Mouse (Mus musculus) kidney, adult 8-10 months (tissue): ENCODE results near the gene Sstr4.

ENCODE experiments used
- DNase-seq, 2 experiments: peaks; one replicate each; pipeline ENCODE4 v3.0.0; 2022

Gene Sstr4

DNA sequence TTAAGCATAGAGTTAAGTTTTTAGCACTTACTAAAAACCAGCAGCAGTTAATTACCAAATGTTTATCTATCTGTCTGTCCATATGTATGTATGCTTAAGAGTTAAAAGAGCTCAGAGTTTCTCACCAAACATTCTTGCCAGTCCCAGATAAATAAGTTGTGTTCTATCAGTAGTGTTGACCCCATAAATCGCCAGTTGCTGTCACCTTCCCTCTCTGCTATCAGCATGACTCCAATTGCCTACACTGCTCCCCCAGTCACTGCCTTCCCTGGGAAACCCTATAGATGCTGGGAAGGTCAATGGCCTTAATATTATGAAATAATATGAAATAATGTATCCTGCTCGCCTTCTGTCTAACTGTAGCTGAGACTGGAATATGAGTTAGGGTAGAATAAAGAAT, 37.2 kb downstream of the Sstr4 start:
- no peak for DNase-seq

DNA sequence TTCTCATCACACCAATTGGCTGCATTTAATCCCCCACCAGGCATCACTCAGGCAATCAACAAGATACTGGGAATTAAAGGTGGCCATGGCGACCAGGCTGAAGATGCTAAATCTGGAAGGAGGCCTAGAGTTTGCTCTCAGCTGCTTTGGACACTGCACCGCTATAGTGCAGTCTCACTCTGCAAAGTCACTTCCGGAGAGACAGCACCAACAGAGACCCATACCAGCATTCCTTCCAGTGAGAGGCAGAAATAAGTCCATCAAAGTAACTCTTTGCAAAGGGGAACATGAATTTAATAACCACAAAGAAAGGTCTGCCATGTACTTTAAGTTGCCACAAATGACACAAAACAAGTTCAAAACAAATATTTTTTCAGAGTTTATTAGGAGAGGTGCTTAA, 41.1 kb downstream of the Sstr4 start:
- no peak for DNase-seq

DNA sequence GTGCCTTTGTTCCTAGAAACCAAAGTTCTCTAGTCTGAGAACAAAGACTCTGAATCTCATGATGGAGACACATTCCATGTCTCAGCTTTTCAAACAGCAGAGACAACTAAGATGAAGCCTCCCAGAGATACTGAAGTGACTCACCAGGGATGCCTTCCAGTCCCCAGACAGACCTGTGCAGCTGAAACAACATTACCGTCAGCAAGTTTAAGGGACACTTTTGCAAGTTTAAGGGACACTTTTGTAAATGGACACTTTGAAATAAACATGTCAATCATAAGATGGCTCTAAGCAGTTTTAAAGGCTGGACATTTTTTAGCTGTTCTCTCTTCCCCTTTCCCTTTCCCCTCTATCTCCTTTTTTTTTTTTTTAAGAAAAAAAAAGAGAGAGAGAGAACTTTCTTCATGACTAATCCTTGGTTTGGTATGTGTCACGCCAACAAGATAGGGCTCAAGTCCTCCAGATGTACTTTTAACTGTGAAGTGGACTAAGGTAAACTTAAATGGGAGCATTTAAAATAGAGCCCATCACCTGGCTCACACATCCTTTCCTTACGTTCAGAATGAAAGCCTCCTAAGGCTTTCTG, 44.6 kb downstream of the Sstr4 start:
- no peak for DNase-seq

DNA sequence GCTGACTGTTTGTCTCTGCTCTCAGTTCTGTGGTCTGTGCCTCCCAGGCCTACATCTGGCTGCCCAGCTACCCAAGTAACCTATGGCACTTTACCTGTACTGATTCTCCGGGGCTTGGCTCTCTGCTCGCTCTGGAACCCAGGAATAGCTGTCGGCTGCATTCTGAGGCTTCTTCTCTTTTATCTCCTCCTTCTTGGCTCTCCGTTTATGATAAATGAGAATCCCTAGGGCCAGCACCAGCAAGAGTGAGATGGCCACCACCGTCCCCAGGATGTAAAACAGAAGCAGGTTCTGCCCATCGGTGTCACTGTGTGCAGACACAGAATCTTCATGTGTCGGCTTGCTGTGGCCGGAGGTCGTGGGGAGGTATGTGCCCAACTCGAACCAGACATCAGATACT, 46.3 kb downstream of the Sstr4 start:
- DNase-seq: no peak

DNA sequence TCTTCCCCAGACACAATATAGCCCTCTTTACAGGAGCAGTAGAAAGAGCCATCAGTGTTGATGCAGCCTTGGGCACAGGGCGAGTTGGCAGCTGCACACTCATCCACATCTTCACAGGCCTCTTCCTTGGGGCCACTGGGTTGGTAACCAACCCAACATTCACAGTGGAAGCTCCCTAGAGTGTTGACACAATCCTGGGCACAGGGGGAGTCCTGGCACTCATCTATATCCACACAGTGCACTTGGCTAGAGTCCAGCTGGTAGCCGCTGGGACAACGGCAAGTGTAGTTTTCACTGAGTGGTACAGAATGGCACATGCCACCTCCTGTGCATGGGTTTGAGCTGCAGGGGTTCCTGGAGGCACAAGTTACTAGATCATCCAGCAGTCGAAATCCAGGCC, 47.0 kb downstream of the Sstr4 start:
- no peak for DNase-seq

DNA sequence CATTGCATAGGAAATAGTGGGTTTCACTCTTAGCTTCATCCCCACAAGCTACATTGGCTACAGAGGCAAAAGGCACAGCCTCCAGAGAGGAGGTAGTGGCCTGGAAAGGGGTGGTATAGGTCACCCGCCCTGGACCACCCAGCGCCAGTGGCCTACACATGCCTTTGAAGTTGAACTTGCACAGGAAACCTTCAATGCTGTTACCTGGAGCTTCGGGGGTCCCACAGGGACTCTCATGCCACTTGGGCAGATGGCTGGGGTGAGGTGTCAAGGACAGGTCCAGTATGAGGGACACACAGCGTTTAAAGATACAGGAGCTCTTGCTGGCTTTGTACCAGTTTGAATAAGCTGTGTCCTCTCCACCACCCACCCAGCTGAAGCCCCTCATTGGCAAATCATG, 47.6 kb downstream of the Sstr4 start:
- DNase-seq: no peak

DNA sequence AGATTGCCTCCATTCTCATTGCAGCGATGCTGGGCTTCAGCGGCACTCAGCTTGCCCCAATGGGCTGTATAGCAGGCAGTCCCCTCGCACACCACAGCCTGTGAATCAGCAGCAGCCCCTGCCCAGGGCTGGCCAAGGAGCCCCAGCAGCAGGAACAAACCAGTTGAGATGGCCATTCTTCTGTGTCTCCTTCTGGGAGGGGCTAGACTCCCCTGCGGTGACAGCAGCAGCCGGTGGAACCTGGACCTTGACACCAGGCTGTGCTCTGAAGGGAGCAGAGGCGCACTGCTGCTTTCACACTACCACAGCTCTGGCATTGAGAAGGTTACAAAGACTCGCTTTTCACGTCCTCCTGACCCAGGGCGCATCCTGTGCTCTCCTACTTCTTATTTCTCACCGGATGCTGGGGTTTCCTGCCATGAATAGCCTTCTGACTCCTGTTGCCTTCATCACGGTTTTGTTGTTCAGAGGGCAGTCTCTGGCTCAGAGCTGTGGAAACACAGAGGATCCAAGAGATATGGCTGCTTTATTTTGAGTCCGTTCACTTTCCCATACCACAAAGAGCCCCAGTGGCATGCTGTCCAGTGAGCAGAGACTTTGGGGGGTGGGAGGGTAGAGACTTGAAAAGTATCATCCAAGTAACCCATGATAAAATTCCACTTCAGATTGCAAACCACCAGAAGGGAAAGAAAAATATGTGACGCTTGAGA, 48.3 kb downstream of the Sstr4 start, which contains the start of gene Cd93:
Gene Cd93 (minus strand): TSS at position 315 of the 710 bp plus-strand sequence.
- DNase-seq: peak; percentile 51 to 63

DNA sequence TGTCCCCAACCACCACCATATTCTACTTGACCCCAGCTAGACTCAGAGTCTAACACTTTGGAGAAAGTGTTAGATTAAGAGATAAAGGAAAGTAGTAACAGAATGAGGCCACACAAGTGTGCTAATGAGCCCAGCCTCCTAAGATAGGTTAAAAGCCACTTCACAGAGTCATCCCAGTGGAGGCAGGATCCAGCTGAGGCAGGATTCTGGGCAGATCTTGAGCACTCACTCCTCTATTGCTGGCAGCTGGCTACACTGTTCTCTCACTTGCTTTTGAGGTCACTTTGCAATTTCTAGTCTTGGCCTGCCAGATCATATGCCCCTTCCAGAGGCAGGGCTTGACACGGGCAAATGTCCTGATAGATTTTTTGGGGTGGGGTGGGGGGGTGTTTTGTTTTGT, 49.3 kb downstream of the Sstr4 start:
- no peak for DNase-seq

DNA sequence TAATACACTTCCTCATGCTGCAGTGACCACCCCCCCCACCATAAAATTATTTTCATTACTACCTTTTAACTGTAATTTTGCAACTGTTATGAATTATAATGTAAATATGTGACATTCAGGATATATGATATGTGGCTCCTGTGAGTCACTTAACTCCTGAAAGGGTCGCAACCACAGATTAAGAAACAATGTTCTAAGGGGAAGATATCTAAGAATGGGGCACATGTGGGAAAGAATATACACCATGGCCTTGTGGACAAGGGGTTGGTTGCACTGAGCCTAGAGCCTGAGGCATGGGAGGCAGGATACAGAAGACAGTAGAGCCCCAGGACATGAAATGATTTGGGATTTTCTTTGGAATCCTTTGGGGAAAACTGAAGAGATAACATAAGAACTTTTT, 50.5 kb downstream of the Sstr4 start:
- no peak for DNase-seq
